Mouse (Mus musculus) megakaryocyte, embryonic 14.5 days (primary cell): ENCODE measurements around the gene Rxfp2.

Experiments
- FLI1 ChIP-seq: IDR thresholded peaks from 2 replicates; pipeline ENCODE4 v1.6.1; 2012; ENCODE audit warnings: low read length, inconsistent platforms, mixed read lengths
- GATA1 ChIP-seq: IDR thresholded peaks from 3 replicates; pipeline ENCODE4 v1.6.1; 2012; ENCODE audit warnings: mixed read lengths, low read length, inconsistent platforms, borderline replicate concordance

DNA sequence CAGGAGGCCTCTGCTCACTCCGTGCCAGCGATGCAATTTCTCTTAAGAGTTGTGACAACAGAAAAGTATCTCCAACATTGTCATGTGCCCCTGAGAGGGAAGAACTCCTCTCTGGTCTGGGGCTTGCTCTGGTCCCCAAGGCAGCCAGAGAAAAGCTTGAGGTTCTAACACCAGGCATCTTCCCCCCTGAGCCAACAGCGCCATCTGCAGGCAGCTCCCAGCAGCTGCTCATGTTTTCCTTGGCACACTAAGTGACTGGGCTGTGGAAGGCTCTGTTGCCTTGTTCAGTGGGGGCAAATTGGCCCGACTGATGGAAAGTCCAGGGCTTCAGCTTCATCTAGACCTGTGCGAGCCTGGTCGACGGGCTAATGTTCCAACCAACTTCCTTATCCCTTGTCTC lies 31.5 kb downstream of the Rxfp2 start:
- TF ChIP-seq FLI1 (no peak), GATA1 (no peak)
